In the genomic region with DNA sequence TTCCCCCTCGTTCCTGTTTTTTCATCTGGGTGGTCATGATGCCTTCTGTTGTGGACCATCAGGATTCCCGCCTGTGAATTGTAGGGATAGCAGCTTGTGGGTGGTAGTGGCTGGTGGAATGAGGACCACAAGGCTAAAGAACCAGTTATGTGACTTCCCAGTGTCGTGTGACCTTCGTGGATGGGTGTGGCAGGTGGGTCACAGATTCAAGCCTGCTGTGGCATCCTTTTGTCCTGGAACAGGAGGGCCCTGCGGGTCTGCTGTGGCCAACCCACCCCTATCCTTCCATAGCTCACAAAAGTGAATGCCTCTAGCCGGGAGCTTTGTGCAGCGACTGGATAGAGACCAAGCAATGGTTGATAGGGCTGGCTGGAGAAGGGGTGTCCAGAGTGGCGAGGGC, we compare ENCODE assay signal across 32 mouse cellular contexts. TPM values are rescaled to one million over a fixed set of nuclear protein-coding genes. Genes with fewer than 3 reads are reported as not detected.
A peak's percentile ranks its signal among the peaks of the same experiment; 100 is the strongest.
DNase-seq lines count a peak whose midpoint lies in the region; ATAC-seq and TF ChIP-seq lines count a peak whose summit lies in the region.
"Had no signal": no experiment of that assay in that cellular context is flagged by ENCODE, and none has a peak within 500 bp of the region (broad histone marks: within the 10 kb centered on the region; RNA-seq: fewer than 3 reads in every experiment).

No protein-coding gene starts in this region.

- no peak for TF ChIP-seq POLR2A in ES-Bruce4 (IDR thresholded peaks at IDR 0.05; ENCODE audit: insufficient read depth, low read length)

- peaks cover 8% of the 10 kb centered on the region for H3K4me1 ChIP-seq in ES-Bruce4 (ENCODE audit: control insufficient read depth, insufficient read depth, low read length)
- peaks cover 5% of the 10 kb centered on the region for H3K4me1 ChIP-seq in hindbrain, embryonic 12.5 days
- H3K4me1 ChIP-seq in hindbrain, postnatal 0 days (ENCODE audit: insufficient read depth, low read length), result 0 out of 2 replicates have a peak, but pooled peaks cover 7% of the 10 kb centered on the region

- 86% methylated on average over 8 of the region's 8 CpGs for WGBS in hindbrain, embryonic 12.5 days
- WGBS in hindbrain, postnatal 0 days, result 82% methylated on average over 8 of the region's 8 CpGs

- ATAC-seq in hindbrain, embryonic 12.5 days (ENCODE audit: low FRiP score), result no peak
- ATAC-seq in hindbrain, postnatal 0 days, result no peak
- ATAC-seq: activated CD4-positive, CD25-positive, alpha-beta regulatory T cell, adult 4 months; CD4-positive, CD25-positive, alpha-beta regulatory T cell, adult 4 months; Patski had no signal

- no peak for DNase-seq in layer of hippocampus, adult 2 months (ENCODE audit: low spot score in 2 of 2)
- DNase-seq in layer of hippocampus, postnatal 10 days (ENCODE audit: low spot score in 2 of 2), result no peak
- DNase-seq in R1 (ENCODE audit: low read depth, low spot score) (peak; percentile 33), ZHBTc4 (ENCODE audit: low read depth, low spot score) (peak; percentile 56)
- no peak for DNase-seq in Muller cell, postnatal 12 days (ENCODE audit: inconsistent ontology term)
- no peak for DNase-seq in hindbrain, postnatal 0 days (ENCODE audit: low spot score)
- DNase-seq: adrenal gland, adult 2 months; adrenal gland, adult 8-10 months; adrenal gland, postnatal 10 days; adrenal gland, postnatal 14 days; adrenal gland, postnatal 25 days; adrenal gland, postnatal 36 days; B cell, adult 2 months; cerebellum, adult 11 months; cerebellum, adult 11-12 months; cerebellum, adult 18-20 months; cerebellum, adult 2 months; cerebellum, adult 8-10 months; cerebellum, adult 9-10 months had no signal

- 0 out of 2 replicates have a peak, but pooled peaks have one; percentile 59 for TF ChIP-seq EP300 in ES-Bruce4 (IDR thresholded peaks at IDR 0.05; ENCODE audit: insufficient read depth, low read depth, low read length)

- H3K27ac ChIP-seq in layer of hippocampus, adult 2 months, result peak overlapping the region; percentile 43
- H3K27ac ChIP-seq in ES-Bruce4 (ENCODE audit: insufficient read depth, low read length), result no peak overlapping the region
- H3K27ac ChIP-seq in hindbrain, embryonic 12.5 days, result no peak overlapping the region
- H3K27ac ChIP-seq in hindbrain, postnatal 0 days, result no peak overlapping the region

- no peak overlapping the region for H3K4me3 ChIP-seq in layer of hippocampus, adult 2 months
- no peak overlapping the region for H3K4me3 ChIP-seq in ES-Bruce4 (ENCODE audit: low read depth, low read length)
- no peak overlapping the region for H3K4me3 ChIP-seq in hindbrain, embryonic 12.5 days
- no peak overlapping the region for H3K4me3 ChIP-seq in hindbrain, postnatal 0 days (ENCODE audit: low read length)

- TF ChIP-seq CTCF in layer of hippocampus, adult 2 months (conservative IDR thresholded peaks at IDR 0.05), result no peak
- no peak for TF ChIP-seq CTCF in ES-Bruce4 (IDR thresholded peaks at IDR 0.05; ENCODE audit: low read depth, low read length)
- TF ChIP-seq CTCF in hindbrain, postnatal 0 days (IDR thresholded peaks at IDR 0.05; ENCODE audit: low read depth), result no peak

- peaks cover 9% of the 10 kb centered on the region; the same call in 1 of the 2 replicates for H3K36me3 ChIP-seq in ES-Bruce4 (ENCODE audit: control insufficient read depth, insufficient read depth, low read length, poor library complexity, severe bottlenecking)
- peaks cover 41% of the 10 kb centered on the region for H3K36me3 ChIP-seq in hindbrain, embryonic 12.5 days
- peaks cover 29% of the 10 kb centered on the region for H3K36me3 ChIP-seq in hindbrain, postnatal 0 days (ENCODE audit: insufficient read depth, low read length)

- no peak overlapping the region for H3K4me2 ChIP-seq in hindbrain, embryonic 12.5 days (replicated peaks)
- H3K4me2 ChIP-seq in hindbrain, postnatal 0 days (ENCODE audit: low read depth, low read length), result no peak overlapping the region

- H3K9me3 ChIP-seq in ES-Bruce4 (replicated peaks; ENCODE audit: control insufficient read depth, insufficient read depth, low read length, poor library complexity, severe bottlenecking), result no peaks in the 10 kb centered on the region
- H3K9me3 ChIP-seq in hindbrain, embryonic 12.5 days (replicated peaks), result no peaks in the 10 kb centered on the region
- H3K9me3 ChIP-seq in hindbrain, postnatal 0 days (ENCODE audit: low read length), result no peaks in the 10 kb centered on the region
- H3K9me3 ChIP-seq: G1E had no signal

- no peaks in the 10 kb centered on the region for H3K27me3 ChIP-seq in ES-Bruce4 (ENCODE audit: control insufficient read depth, insufficient read depth, low read length, poor library complexity, severe bottlenecking)
- H3K27me3 ChIP-seq in hindbrain, embryonic 12.5 days, result no peaks in the 10 kb centered on the region
- H3K27me3 ChIP-seq in hindbrain, postnatal 0 days (ENCODE audit: insufficient read depth, low read length), result no peaks in the 10 kb centered on the region
- H3K27me3 ChIP-seq: CH12.LX, Patski had no signal

- no peak overlapping the region for H3K9ac ChIP-seq in ES-Bruce4 (ENCODE audit: low read depth, poor library complexity, severe bottlenecking)
- H3K9ac ChIP-seq in hindbrain, embryonic 12.5 days, result no peak overlapping the region
- H3K9ac ChIP-seq in hindbrain, postnatal 0 days (replicated peaks; ENCODE audit: low read length), result no peak overlapping the region

RNA-seq across cellular contexts. Expression of a gene that starts 25.8 kb away (rescaled TPM):
- 10 to 100 TPM; 81.6 to 95.4 TPM for total RNA-seq in layer of hippocampus, adult 2 months (2021)
- total RNA-seq in layer of hippocampus, postnatal 10 days (2021), result 10 to 100 TPM; 46.6 to 54.3 TPM
- 40.2 and 43.2 TPM in 2 replicates for polyA plus RNA-seq in ES-Bruce4 (2011; ENCODE audit: insufficient read depth, insufficient read length, low read depth, missing spikeins)
- 81.6 and 82.3 TPM in 2 replicates for polyA plus RNA-seq in hindbrain, embryonic 12.5 days (2016; fragmentation: Nextera tagmentation; extraction: Ambion mirVana)
- 45.1 and 48.3 TPM in 2 replicates for total RNA-seq in hindbrain, postnatal 0 days (2014; rRNA removed)
- 65.8 and 73.8 TPM in 2 replicates for polyA plus RNA-seq in hindbrain, postnatal 0 days (2015; fragmentation: Nextera tagmentation; extraction: Ambion mirVana)

RNA-seq across cellular contexts. Expression of a gene that starts 38.5 kb away (rescaled TPM):
- total RNA-seq in layer of hippocampus, adult 2 months (2021), result not detected
- total RNA-seq in layer of hippocampus, postnatal 10 days (2021), result not detected
- 0.91 and 1.2 TPM in 2 replicates for polyA plus RNA-seq in ES-Bruce4 (2011; ENCODE audit: insufficient read depth, insufficient read length, low read depth, missing spikeins)
- polyA plus RNA-seq in hindbrain, embryonic 12.5 days (2016; fragmentation: Nextera tagmentation; extraction: Ambion mirVana), result 0.48 and 1.2 TPM in 2 replicates
- total RNA-seq in hindbrain, postnatal 0 days (2014; rRNA removed), result 0.42 and 4.4 TPM in 2 replicates
- 0.93 and 1.3 TPM in 2 replicates for polyA plus RNA-seq in hindbrain, postnatal 0 days (2015; fragmentation: Nextera tagmentation; extraction: Ambion mirVana)
- total RNA-seq: adrenal gland, postnatal 14 days; G1E had no signal
- polyA plus RNA-seq: C2C12, G1E, Patski had no signal

RNA-seq across cellular contexts. Expression of a gene that starts 41.9 kb away (rescaled TPM):
- 10 to 100 TPM; 18.3 to 27.0 TPM for total RNA-seq in layer of hippocampus, adult 2 months (2021)
- 10 to 100 TPM; 17.9 to 34.8 TPM for total RNA-seq in layer of hippocampus, postnatal 10 days (2021)
- 50.7 and 57.6 TPM in 2 replicates for polyA plus RNA-seq in ES-Bruce4 (2011; ENCODE audit: insufficient read depth, insufficient read length, low read depth, missing spikeins)
- polyA plus RNA-seq in hindbrain, embryonic 12.5 days (2016; fragmentation: Nextera tagmentation; extraction: Ambion mirVana), result 13.2 and 13.3 TPM in 2 replicates
- total RNA-seq in hindbrain, postnatal 0 days (2014; rRNA removed), result 4.0 TPM in 1 of 2 replicates, not detected in the other
- polyA plus RNA-seq in hindbrain, postnatal 0 days (2015; fragmentation: Nextera tagmentation; extraction: Ambion mirVana), result 11.1 and 12.8 TPM in 2 replicates
- total RNA-seq: G1E had no signal
- polyA plus RNA-seq: adrenal gland, adult 2 months; brain, embryonic 14.5 days; G1E had no signal

RNA-seq across cellular contexts. Expression of a gene that starts 42.0 kb away (rescaled TPM):
- total RNA-seq in layer of hippocampus, adult 2 months (2021), result 100 to 1,000 TPM; 131 to 138 TPM
- total RNA-seq in layer of hippocampus, postnatal 10 days (2021), result 100 to 1,000 TPM; 129 to 156 TPM
- polyA plus RNA-seq in ES-Bruce4 (2011; ENCODE audit: insufficient read depth, insufficient read length, low read depth, missing spikeins), result 218 and 242 TPM in 2 replicates
- polyA plus RNA-seq in hindbrain, embryonic 12.5 days (2016; fragmentation: Nextera tagmentation; extraction: Ambion mirVana), result 276 and 287 TPM in 2 replicates
- total RNA-seq in hindbrain, postnatal 0 days (2014; rRNA removed), result 217 and 218 TPM in 2 replicates
- 330 and 348 TPM in 2 replicates for polyA plus RNA-seq in hindbrain, postnatal 0 days (2015; fragmentation: Nextera tagmentation; extraction: Ambion mirVana)

RNA-seq across cellular contexts. Expression of a gene that starts 42.7 kb away (rescaled TPM):
- not detected for total RNA-seq in layer of hippocampus, adult 2 months (2021)
- not detected for total RNA-seq in layer of hippocampus, postnatal 10 days (2021)
- not detected in 2 replicates for polyA plus RNA-seq in ES-Bruce4 (2011; ENCODE audit: insufficient read depth, insufficient read length, low read depth, missing spikeins)
- polyA plus RNA-seq in hindbrain, embryonic 12.5 days (2016; fragmentation: Nextera tagmentation; extraction: Ambion mirVana), result not detected in 2 replicates
- not detected in 2 replicates for total RNA-seq in hindbrain, postnatal 0 days (2014; rRNA removed)
- polyA plus RNA-seq in hindbrain, postnatal 0 days (2015; fragmentation: Nextera tagmentation; extraction: Ambion mirVana), result not detected in 2 replicates
- total RNA-seq: adrenal gland, adult 18-20 months; adrenal gland, adult 2 months; adrenal gland, adult 8-10 months; adrenal gland, postnatal 10 days; adrenal gland, postnatal 14 days; adrenal gland, postnatal 25 days; adrenal gland, postnatal 36 days; adrenal gland, postnatal 4 days; CH12.LX; ES-E14; G1E; MEL had no signal
- polyA plus RNA-seq: activated CD4-positive, CD25-positive, alpha-beta regulatory T cell, adult 4 months; adrenal gland, adult 2 months; brain, embryonic 14.5 days; C2C12; CD4-positive, CD25-positive, alpha-beta regulatory T cell, adult 4 months; cerebellum, adult 2 months; G1E; Patski had no signal

Comparison
In these comparisons a context has a peak if more than half of its experiments do, and no peak if none do; other contexts are left out.
1. DNase-seq: peak in R1 (single experiment) and ZHBTc4 (single experiment); none in layer of hippocampus, adult 2 months (0 of 2), layer of hippocampus, postnatal 10 days (0 of 2), Muller cell, postnatal 12 days (single experiment) and hindbrain, postnatal 0 days (single experiment).